Mouse (Mus musculus) kidney, adult 2 months (tissue): ENCODE measurements around the gene Clmp.

ENCODE experiments used
- CTCF ChIP-seq: fragments of 200-500 bp; conservative IDR thresholded peaks from 2 replicates; pipeline ENCODE4 v1.5.1; 2011; ENCODE audit warnings: low read depth, mild to moderate bottlenecking, control low read depth, low read length, moderate library complexity, mixed read lengths; ENCODE audit not compliant: insufficient read depth, insufficient read length
- POLR2A ChIP-seq: fragments of 200-500 bp; IDR thresholded peaks from one replicate; pipeline ENCODE4 v1.6.1; 2011; ENCODE audit warnings: low read depth, low read length, control low read depth

- no peak for TF ChIP-seq CTCF
- no peak for TF ChIP-seq POLR2A
Measured at GRCm38 (mm10) chr9:40717875-40718185, 32.1 kb downstream of the Clmp start.
